Mouse (Mus musculus) MN1 (cell line): ENCODE data around the gene Ddx43.

Experiments used
- DNase-seq: peaks from one replicate; pipeline ENCODE4 v3.0.0-alpha.2; 2016; ENCODE audit warnings: low spot score

Gene Ddx43

GRCm38 (mm10) chr9:78372827-78373504 lies 22.6 kb upstream of the Ddx43 start:
- DNase-seq: no peak

- DNase-seq: no peak
Measured at GRCm38 (mm10) chr9:78374397-78374796, 21.2 kb upstream of the Ddx43 start.

- no peak for DNase-seq
Measured at GRCm38 (mm10) chr9:78374885-78375389, 20.6 kb upstream of the Ddx43 start.

GRCm38 (mm10) chr9:78375486-78375885 lies 20.1 kb upstream of the Ddx43 start:
- no peak for DNase-seq

- DNase-seq: no peak
Measured at GRCm38 (mm10) chr9:78377546-78377945, 18.0 kb upstream of the Ddx43 start.

GRCm38 (mm10) chr9:78378113-78378785 lies 17.3 kb upstream of the Ddx43 start, which contains the start of gene Ooep:
Ooep (minus strand) TSS chr9:78378725.
- DNase-seq: peak; percentile 64

GRCm38 (mm10) chr9:78385893-78386292 lies 9.7 kb upstream of the Ddx43 start:
- DNase-seq: peak; percentile 9

- no peak for DNase-seq
Measured at GRCm38 (mm10) chr9:78386947-78387346, 8.6 kb upstream of the Ddx43 start.

GRCm38 (mm10) chr9:78389981-78390380 lies 5.6 kb upstream of the Ddx43 start:
- DNase-seq: no peak

- DNase-seq: no peak
Measured at GRCm38 (mm10) chr9:78393741-78394140, 1.8 kb upstream of the Ddx43 start.

GRCm38 (mm10) chr9:78394602-78395001 lies 975 bp upstream of the Ddx43 start:
- DNase-seq: peak; percentile 10

- DNase-seq: no peak
Measured at GRCm38 (mm10) chr9:78395244-78395629, 340 bp upstream of the Ddx43 start.

- no peak for DNase-seq
Measured at GRCm38 (mm10) chr9:78396517-78396916, 940 bp downstream of the Ddx43 start.

- no peak for DNase-seq
Measured at GRCm38 (mm10) chr9:78400570-78400969, 5.0 kb downstream of the Ddx43 start.

GRCm38 (mm10) chr9:78401596-78401995 lies 6.0 kb downstream of the Ddx43 start:
- no peak for DNase-seq

- DNase-seq: no peak
Measured at GRCm38 (mm10) chr9:78427362-78427781, 31.8 kb downstream of the Ddx43 start.

- DNase-seq: no peak
Measured at GRCm38 (mm10) chr9:78428185-78428584, 32.6 kb downstream of the Ddx43 start.

GRCm38 (mm10) chr9:78428870-78429432 lies 33.4 kb downstream of the Ddx43 start:
- DNase-seq: no peak

GRCm38 (mm10) chr9:78429551-78429950 lies 34.0 kb downstream of the Ddx43 start:
- no peak for DNase-seq

GRCm38 (mm10) chr9:78430486-78430885 lies 34.9 kb downstream of the Ddx43 start:
- no peak for DNase-seq

GRCm38 (mm10) chr9:78432471-78432870 lies 36.9 kb downstream of the Ddx43 start:
- no peak for DNase-seq

- no peak for DNase-seq
Measured at GRCm38 (mm10) chr9:78439426-78439825, 43.8 kb downstream of the Ddx43 start.

GRCm38 (mm10) chr9:78442237-78442578 lies 46.6 kb downstream of the Ddx43 start:
- no peak for DNase-seq
